Mouse (Mus musculus) lung, embryonic 15.5 days (tissue): Measurements from ENCODE around the gene Lalba. TPM values are rescaled to one million over a fixed set of nuclear protein-coding genes. Genes with fewer than 3 reads are reported as not detected.

ENCODE experiments used
- microRNA-seq: library from miRNA; unstranded; fragments of <30 nt; microRNA quantifications from one replicate; pipeline ENCODE4, GENCODE M21; 2016
- polyA plus RNA-seq: library from polyadenylated mRNA; unstranded; fragments of >200 nt; fragmentation: Nextera tagmentation; extraction: Ambion mirVana; gene quantifications from 2 replicates; pipeline ENCODE4 v1.2.1, GENCODE M21; 2015

Gene Lalba
- polyA plus RNA-seq, 1 experiment from 2014 or later, result 0.40 TPM

Small RNAs within 50 kb of the gene (microRNA-seq; reads per million reads assigned to microRNA genes)
- not detected for gene Mir1291

Other genes starting within 250 kb of the Lalba start
- gene Olfr286, start 248.3 kb downstream of the Lalba start, polyA plus RNA-seq, result not detected in 2 replicates
- not detected in 2 replicates for gene H1fnt, start 225.4 kb downstream of the Lalba start, polyA plus RNA-seq
- 0.73 and 0.86 TPM in 2 replicates for gene Zfp641, start 186.6 kb downstream of the Lalba start, polyA plus RNA-seq
- gene Olfr285, start 165.4 kb downstream of the Lalba start, polyA plus RNA-seq, result not detected in 2 replicates
- gene Olfr284, start 141.7 kb downstream of the Lalba start, polyA plus RNA-seq, result not detected in 2 replicates
- gene Olfr283, start 101.8 kb downstream of the Lalba start, polyA plus RNA-seq, result not detected in 2 replicates
- gene Olfr282, start 51.5 kb downstream of the Lalba start, polyA plus RNA-seq, result not detected in 2 replicates
- not detected in 2 replicates for gene Olfr281, start 30.1 kb downstream of the Lalba start, polyA plus RNA-seq
- gene OR5BS1P, start 12.8 kb downstream of the Lalba start, polyA plus RNA-seq, result not detected in 2 replicates
- gene Olfr279, start 9.7 kb upstream of the Lalba start, polyA plus RNA-seq, result not detected in 2 replicates
- gene Kansl2, start 51.5 kb upstream of the Lalba start, polyA plus RNA-seq, result 112 TPM in 2 replicates
- 51.4 and 56.3 TPM in 2 replicates for gene Ccnt1, start 88.2 kb upstream of the Lalba start, polyA plus RNA-seq
- gene 4930415O20Rik, start 88.3 kb upstream of the Lalba start, polyA plus RNA-seq, result not detected in 2 replicates
- 22.4 and 23.2 TPM in 2 replicates for gene Adcy6, start 127.4 kb upstream of the Lalba start, polyA plus RNA-seq
- gene Cacnb3, start 148.1 kb upstream of the Lalba start, polyA plus RNA-seq, result 26.7 and 27.2 TPM in 2 replicates
- 22.5 and 22.9 TPM in 2 replicates for gene Ddx23, start 180.2 kb upstream of the Lalba start, polyA plus RNA-seq
- gene Rnd1, start 194.7 kb upstream of the Lalba start, polyA plus RNA-seq, result 0.63 and 0.92 TPM in 2 replicates
- gene Ccdc65, start 225.5 kb upstream of the Lalba start, polyA plus RNA-seq, result 2.1 and 2.8 TPM in 2 replicates
- 30.0 and 32.6 TPM in 2 replicates for gene Fkbp11, start 245.5 kb upstream of the Lalba start, polyA plus RNA-seq